Mouse (Mus musculus): ENCODE measurements around the gene Upf3a. TPM values are rescaled to one million over a fixed set of nuclear protein-coding genes. Genes with fewer than 3 reads are reported as not detected.
A peak's percentile ranks its signal among the peaks of the same experiment; 100 is the strongest.

The Upf3a gene
- polyA plus RNA-seq, 1 experiment from 2014 or later = 28.0 TPM

- peak; percentile 98 for TF ChIP-seq EP300 (optimal IDR thresholded peaks at IDR 0.05)
- TF ChIP-seq CTCF (IDR thresholded peaks at IDR 0.05; ENCODE audit: low read depth) = peak; percentile 91
- H3K27ac ChIP-seq (replicated peaks) = peak overlapping the region; percentile 98
- peak overlapping the region; percentile 71 for H3K4me3 ChIP-seq (ENCODE audit: low read depth, low read length)
- DNase-seq (ENCODE audit: low spot score) (peak; percentile 99), ATAC-seq (ENCODE audit: low FRiP score, low TSS enrichment) (peak; percentile 96)
- H3K27me3 ChIP-seq (ENCODE audit: control insufficient read depth, insufficient read depth, low read length) = no peaks in the 10 kb centered on the region
- peak overlapping the region; percentile 98 for H3K9ac ChIP-seq (ENCODE audit: low read length)
- peak overlapping the region; percentile 69 for H3K4me2 ChIP-seq (replicated peaks; ENCODE audit: low read depth)
- WGBS = 1% methylated on average over 41 of the region's 47 CpGs
- peaks cover 8% of the 10 kb centered on the region for H3K36me3 ChIP-seq (ENCODE audit: control insufficient read depth, insufficient read depth, low read length)
- H3K4me1 ChIP-seq (replicated peaks; ENCODE audit: control insufficient read depth, insufficient read depth) = no peaks in the 10 kb centered on the region; the same call in 1 of the 2 replicates
- H3K9me3 ChIP-seq (ENCODE audit: control insufficient read depth, low read length) = no peaks in the 10 kb centered on the region
Observed at GRCm38 (mm10) chr8:13785764-13786299, 417 bp downstream of the Upf3a start.

DNA sequence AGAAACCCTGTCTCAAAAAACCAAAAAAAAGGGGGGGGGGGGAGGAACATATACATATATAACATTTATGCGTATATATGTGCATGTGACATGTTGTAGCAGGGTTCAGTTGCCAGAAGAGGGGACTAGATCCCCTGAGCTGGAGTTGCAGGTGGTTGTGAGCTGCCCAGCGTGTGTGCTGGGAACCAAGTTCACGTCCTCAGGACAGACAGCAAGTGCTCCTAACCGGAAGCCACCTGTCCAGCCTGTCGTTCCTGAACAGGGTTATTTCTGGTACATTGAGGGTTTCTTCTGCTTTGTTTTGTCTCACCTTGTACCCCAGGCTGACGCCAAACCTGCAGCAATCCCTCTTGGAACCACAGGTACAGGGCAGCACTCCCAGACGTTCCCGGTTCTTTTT is 4.2 kb downstream of the Upf3a start:
- DNase-seq (ENCODE audit: low spot score) = no peak
- no peak for TF ChIP-seq CTCF (IDR thresholded peaks at IDR 0.05; ENCODE audit: low read depth)
- TF ChIP-seq EP300 (optimal IDR thresholded peaks at IDR 0.05) = no peak
- no peak for ATAC-seq (ENCODE audit: low FRiP score, low TSS enrichment)
- Histone ChIP-seq H3K27ac (replicated peaks) (no peak overlapping the region), H3K4me1 (replicated peaks; ENCODE audit: control insufficient read depth, insufficient read depth) (no peaks in the 10 kb centered on the region; the same call in 1 of the 2 replicates), H3K9me3 (ENCODE audit: control insufficient read depth, low read length) (no peaks in the 10 kb centered on the region), H3K4me3 (ENCODE audit: low read depth, low read length) (no peak overlapping the region), H3K27me3 (ENCODE audit: control insufficient read depth, insufficient read depth, low read length) (no peaks in the 10 kb centered on the region), H3K9ac (ENCODE audit: low read length) (no peak overlapping the region), H3K4me2 (replicated peaks; ENCODE audit: low read depth) (no peak overlapping the region), H3K36me3 (ENCODE audit: control insufficient read depth, insufficient read depth, low read length) (peaks cover 14% of the 10 kb centered on the region)
- WGBS = 95% methylated on average over 8 of the region's 8 CpGs

DNA sequence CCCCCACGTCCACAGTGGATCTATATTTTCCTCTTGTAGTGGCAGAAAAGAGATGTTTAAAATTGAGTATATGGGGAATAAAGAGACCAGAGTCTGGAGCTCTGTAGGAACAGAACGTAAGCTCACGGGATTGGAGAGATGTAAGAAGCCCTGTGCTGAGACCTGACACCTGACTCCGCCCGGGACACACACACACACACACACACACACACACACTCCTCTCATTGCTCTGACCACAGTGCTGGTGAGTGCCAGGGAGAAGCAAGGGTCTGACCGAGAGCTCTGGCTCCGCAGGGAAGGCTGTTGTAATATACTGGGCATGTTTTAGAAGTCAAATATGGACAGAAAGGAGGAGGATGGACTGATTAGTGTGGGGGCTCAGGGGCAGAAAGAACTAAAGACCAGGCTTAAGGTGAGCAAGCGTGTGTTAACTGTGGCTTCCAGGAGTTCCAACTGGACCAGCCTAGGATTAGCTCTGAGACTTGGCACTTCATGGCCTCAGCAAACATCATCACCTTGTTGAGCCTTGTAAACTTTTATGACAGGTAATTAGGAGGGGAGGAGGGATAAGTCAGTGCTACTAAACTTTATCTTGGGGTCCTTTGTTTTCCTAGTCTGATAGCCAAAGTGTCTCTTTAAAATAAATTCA is 7.8 kb downstream of the Upf3a start:
- WGBS = 91% methylated on average over 8 of the region's 8 CpGs
- H3K4me1 ChIP-seq (replicated peaks; ENCODE audit: control insufficient read depth, insufficient read depth) = no peaks in the 10 kb centered on the region
- H3K4me3 ChIP-seq (ENCODE audit: low read depth, low read length) = no peak overlapping the region
- no peak overlapping the region for H3K4me2 ChIP-seq (replicated peaks; ENCODE audit: low read depth)
- H3K36me3 ChIP-seq (ENCODE audit: control insufficient read depth, insufficient read depth, low read length) = peaks cover 25% of the 10 kb centered on the region
- no peaks in the 10 kb centered on the region for H3K27me3 ChIP-seq (ENCODE audit: control insufficient read depth, insufficient read depth, low read length)
- no peak overlapping the region for H3K27ac ChIP-seq (replicated peaks)
- no peak for TF ChIP-seq CTCF (IDR thresholded peaks at IDR 0.05; ENCODE audit: low read depth)
- ATAC-seq (ENCODE audit: low FRiP score, low TSS enrichment) = no peak
- no peaks in the 10 kb centered on the region for H3K9me3 ChIP-seq (ENCODE audit: control insufficient read depth, low read length)
- DNase-seq (ENCODE audit: low spot score) = no peak
- no peak overlapping the region for H3K9ac ChIP-seq (ENCODE audit: low read length)

DNA sequence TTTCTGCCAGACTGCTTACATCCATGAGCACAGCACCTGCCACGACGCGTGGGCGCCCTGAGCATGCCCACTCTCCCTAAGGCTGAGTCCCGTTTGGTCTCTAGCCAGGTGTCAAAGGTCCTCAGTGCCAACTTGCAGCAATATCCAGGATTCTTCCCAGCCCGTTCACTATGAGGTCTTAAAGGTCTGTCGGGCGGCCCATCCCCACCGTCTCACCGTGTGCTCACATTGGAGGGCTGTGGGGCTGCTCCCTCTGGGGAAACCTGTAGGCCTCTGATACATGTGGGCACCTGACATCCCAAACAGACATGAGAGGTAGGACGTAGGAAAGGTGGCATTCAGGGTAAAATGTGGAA is 8.3 kb downstream of the Upf3a start:
- Histone ChIP-seq H3K9ac (ENCODE audit: low read length) (no peak overlapping the region), H3K4me2 (replicated peaks; ENCODE audit: low read depth) (no peak overlapping the region), H3K27ac (replicated peaks) (no peak overlapping the region), H3K4me3 (ENCODE audit: low read depth, low read length) (no peak overlapping the region), H3K27me3 (ENCODE audit: control insufficient read depth, insufficient read depth, low read length) (no peaks in the 10 kb centered on the region), H3K4me1 (replicated peaks; ENCODE audit: control insufficient read depth, insufficient read depth) (no peaks in the 10 kb centered on the region), H3K36me3 (ENCODE audit: control insufficient read depth, insufficient read depth, low read length) (peaks cover 25% of the 10 kb centered on the region), H3K9me3 (ENCODE audit: control insufficient read depth, low read length) (no peaks in the 10 kb centered on the region)
- ATAC-seq (ENCODE audit: low FRiP score, low TSS enrichment) (no peak), DNase-seq (ENCODE audit: low spot score) (no peak)
- no peak for TF ChIP-seq CTCF (IDR thresholded peaks at IDR 0.05; ENCODE audit: low read depth)
- no peak for TF ChIP-seq EP300 (optimal IDR thresholded peaks at IDR 0.05)
- 93% methylated on average over 11 of the region's 11 CpGs for WGBS

- ATAC-seq (ENCODE audit: low FRiP score, low TSS enrichment) (peak; percentile 83), DNase-seq (ENCODE audit: low spot score) (no peak)
- no peaks in the 10 kb centered on the region for H3K4me1 ChIP-seq (replicated peaks; ENCODE audit: control insufficient read depth, insufficient read depth)
- no peak overlapping the region for H3K4me3 ChIP-seq (ENCODE audit: low read depth, low read length)
- H3K36me3 ChIP-seq (ENCODE audit: control insufficient read depth, insufficient read depth, low read length) = peaks cover 20% of the 10 kb centered on the region
- H3K4me2 ChIP-seq (replicated peaks; ENCODE audit: low read depth) = no peak overlapping the region
- TF ChIP-seq CTCF (IDR thresholded peaks at IDR 0.05; ENCODE audit: low read depth) (no peak), EP300 (optimal IDR thresholded peaks at IDR 0.05) (no peak)
- 62% methylated on average over 5 of the region's 5 CpGs for WGBS
- no peak overlapping the region for H3K27ac ChIP-seq (replicated peaks)
- no peaks in the 10 kb centered on the region for H3K9me3 ChIP-seq (ENCODE audit: control insufficient read depth, low read length)
- no peak overlapping the region for H3K9ac ChIP-seq (ENCODE audit: low read length)
- no peaks in the 10 kb centered on the region for H3K27me3 ChIP-seq (ENCODE audit: control insufficient read depth, insufficient read depth, low read length)
Observed at GRCm38 (mm10) chr8:13797676-13798075, 12.3 kb downstream of the Upf3a start.

- Histone ChIP-seq H3K27me3 (ENCODE audit: control insufficient read depth, insufficient read depth, low read length) (no peaks in the 10 kb centered on the region), H3K9me3 (ENCODE audit: control insufficient read depth, low read length) (no peaks in the 10 kb centered on the region), H3K9ac (ENCODE audit: low read length) (no peak overlapping the region), H3K27ac (replicated peaks) (no peak overlapping the region), H3K4me1 (replicated peaks; ENCODE audit: control insufficient read depth, insufficient read depth) (no peaks in the 10 kb centered on the region), H3K36me3 (ENCODE audit: control insufficient read depth, insufficient read depth, low read length) (peaks cover 11% of the 10 kb centered on the region), H3K4me3 (ENCODE audit: low read depth, low read length) (no peak overlapping the region), H3K4me2 (replicated peaks; ENCODE audit: low read depth) (no peak overlapping the region)
- TF ChIP-seq EP300 (optimal IDR thresholded peaks at IDR 0.05) (no peak), CTCF (IDR thresholded peaks at IDR 0.05; ENCODE audit: low read depth) (no peak)
- 89% methylated on average over 5 of the region's 5 CpGs for WGBS
- ATAC-seq (ENCODE audit: low FRiP score, low TSS enrichment) (no peak), DNase-seq (ENCODE audit: low spot score) (no peak)
Observed at GRCm38 (mm10) chr8:13799566-13799965, 14.2 kb downstream of the Upf3a start.

Data from stomach, postnatal 0 days (tissue).